Mouse (Mus musculus) testis, adult 2 months (tissue): ENCODE measurements around the gene Mfsd2b. TPM values are rescaled to one million over a fixed set of nuclear protein-coding genes. Genes with fewer than 3 reads are reported as not detected.
A peak's percentile ranks its signal among the peaks of the same experiment; 100 is the strongest.
"Not testable (repeated sequence)": the region's sequence is repeated elsewhere in the genome, so short reads cannot be mapped to it uniquely, and the experiment has no call there.

ENCODE experiments used
- H3K27ac ChIP-seq: fragments of 200-500 bp; 2 replicates; pipeline ENCODE4 v1.5.1; 2012; ENCODE audit warnings: low read depth, low read length; ENCODE audit not compliant: control insufficient read depth, insufficient read depth
- H3K27me3 ChIP-seq: fragments of 200-500 bp; 2 replicates; pipeline ENCODE4 v1.6.1; 2012; ENCODE audit warnings: mild to moderate bottlenecking, low read length, moderate library complexity; ENCODE audit not compliant: control insufficient read depth, insufficient read depth
- H3K36me3 ChIP-seq: fragments of 200-500 bp; 2 replicates; pipeline ENCODE4 v1.6.1; 2012; ENCODE audit warnings: mild to moderate bottlenecking, low read length; ENCODE audit not compliant: control insufficient read depth, insufficient read depth
- H3K4me1 ChIP-seq: fragments of 200-500 bp; 2 replicates; pipeline ENCODE4 v1.6.1; 2012; ENCODE audit warnings: low read length; ENCODE audit not compliant: control insufficient read depth, insufficient read depth
- H3K4me3 ChIP-seq: fragments of 200-500 bp; 2 replicates; pipeline ENCODE4 v1.5.1; 2012; ENCODE audit warnings: low read depth, mild to moderate bottlenecking, low read length, moderate library complexity, mixed read lengths; ENCODE audit not compliant: control insufficient read depth
- CTCF ChIP-seq: fragments of 200-500 bp; IDR thresholded peaks from 2 replicates; pipeline ENCODE4 v1.5.1; 2012; ENCODE audit warnings: low read depth, mild to moderate bottlenecking, inconsistent platforms, low read length, moderate library complexity; ENCODE audit not compliant: control insufficient read depth, insufficient read depth, insufficient replicate concordance
- POLR2A ChIP-seq: fragments of 200-500 bp; IDR thresholded peaks from 2 replicates; pipeline ENCODE4 v1.6.1; 2012; ENCODE audit warnings: low read depth, mild to moderate bottlenecking, inconsistent platforms, low read length, moderate library complexity; ENCODE audit not compliant: control insufficient read depth
- polyA plus RNA-seq: library from polyadenylated mRNA; depleted of rRNA; stranded (reverse); fragments of >200 nt; gene quantifications from 2 replicates; pipeline ENCODE4 v1.2.3, GENCODE M21; 2012

The Mfsd2b gene
- polyA plus RNA-seq, 1 experiment = 4.4 TPM

GRCm38 (mm10) chr12:4888739-4889138 lies 14.6 kb upstream of the Mfsd2b start:
- no peak for TF ChIP-seq CTCF
- TF ChIP-seq POLR2A = no peak
- no peak overlapping the region for H3K4me3 ChIP-seq
- no peak overlapping the region for H3K27ac ChIP-seq
- H3K36me3 ChIP-seq = no peaks in the 10 kb centered on the region; the same call in 1 of the 2 replicates
- H3K27me3 ChIP-seq = no peaks in the 10 kb centered on the region
- no peaks in the 10 kb centered on the region for H3K4me1 ChIP-seq

- H3K4me1 ChIP-seq, H3K27ac ChIP-seq, H3K4me3 ChIP-seq, H3K27me3 ChIP-seq, H3K36me3 ChIP-seq: not testable (repeated sequence)
These were observed 12.4 kb upstream of the Mfsd2b start for GRCm38 (mm10) chr12:4886581-4886980.

DNA sequence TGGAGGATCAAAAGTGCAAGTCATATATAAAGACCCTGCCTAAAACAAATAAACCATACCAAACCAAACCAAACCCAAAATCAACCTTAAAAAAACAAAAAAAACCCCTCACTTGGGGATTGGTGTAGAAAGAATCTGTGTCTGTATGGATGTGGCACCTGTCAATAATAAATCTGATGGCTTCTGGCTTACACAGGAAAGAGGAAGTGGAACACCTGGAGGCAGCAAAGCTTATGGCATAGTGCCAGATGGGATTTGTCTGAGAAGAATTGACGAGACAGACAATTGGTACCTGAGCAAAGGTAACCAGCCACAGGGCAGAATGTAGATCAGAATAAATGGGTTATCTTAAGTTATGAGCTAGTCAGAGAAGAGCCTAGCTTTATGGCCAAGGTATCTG lies 10.9 kb upstream of the Mfsd2b start:
- Histone ChIP-seq H3K36me3 (peaks cover 2% of the 10 kb centered on the region; the same call in 1 of the 2 replicates), H3K27me3 (no peaks in the 10 kb centered on the region), H3K4me1 (no peaks in the 10 kb centered on the region), H3K27ac (no peak overlapping the region), H3K4me3 (no peak overlapping the region)
- no peak for TF ChIP-seq CTCF

DNA sequence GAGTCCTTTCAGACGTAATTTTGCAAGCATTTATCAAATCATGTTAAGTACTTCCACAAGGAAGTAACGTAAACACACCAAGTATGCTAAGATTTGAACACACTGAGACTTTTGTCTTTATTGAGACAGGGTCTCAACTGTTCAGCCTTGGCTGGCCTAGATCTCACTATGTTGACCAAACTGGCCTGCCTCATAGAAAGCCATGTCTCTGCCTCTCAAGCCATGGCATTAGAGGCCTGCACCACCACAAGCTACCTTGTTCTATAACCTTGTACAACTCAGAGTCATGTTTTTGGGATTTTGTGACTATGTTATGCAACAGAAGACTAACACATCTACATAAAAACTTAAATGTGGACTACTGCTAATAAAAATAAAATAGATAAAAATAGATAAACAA lies 7.9 kb upstream of the Mfsd2b start:
- no peak overlapping the region for H3K4me3 ChIP-seq
- no peak for TF ChIP-seq CTCF
- TF ChIP-seq POLR2A = no peak
- no peaks in the 10 kb centered on the region for H3K27me3 ChIP-seq
- H3K36me3 ChIP-seq = peaks cover 2% of the 10 kb centered on the region; the same call in 1 of the 2 replicates
- no peaks in the 10 kb centered on the region for H3K4me1 ChIP-seq
- no peak overlapping the region for H3K27ac ChIP-seq

DNA sequence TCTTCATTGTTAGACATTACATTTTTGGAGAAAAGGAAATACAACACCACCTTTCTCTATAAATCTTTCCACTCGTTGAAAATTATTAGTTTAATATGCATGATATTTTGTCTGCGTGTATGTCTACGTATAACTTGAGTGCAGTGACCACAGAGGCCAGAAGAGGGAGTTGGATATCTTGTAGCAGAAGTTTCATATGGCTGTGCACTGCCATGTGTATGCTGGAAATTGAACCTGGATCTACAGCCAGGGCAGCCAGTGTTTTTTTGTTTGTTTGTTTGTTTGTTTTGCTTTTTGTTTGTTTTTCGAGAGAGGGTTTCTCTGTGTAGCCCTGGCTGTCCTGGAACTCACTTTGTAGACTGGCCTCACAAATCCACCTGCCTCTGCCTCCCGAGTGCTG lies 4.9 kb upstream of the Mfsd2b start:
- peaks cover 2% of the 10 kb centered on the region; the same call in 1 of the 2 replicates for H3K36me3 ChIP-seq
- peaks cover 4% of the 10 kb centered on the region for H3K4me1 ChIP-seq
- TF ChIP-seq POLR2A (no peak), CTCF (no peak)
- H3K27ac ChIP-seq = no peak overlapping the region
- H3K27me3 ChIP-seq = no peaks in the 10 kb centered on the region
- no peak overlapping the region for H3K4me3 ChIP-seq

- H3K27ac ChIP-seq = no peak overlapping the region
- no peak overlapping the region for H3K4me3 ChIP-seq
- TF ChIP-seq CTCF (no peak), POLR2A (no peak)
- H3K4me1 ChIP-seq = peaks cover 9% of the 10 kb centered on the region
- H3K36me3 ChIP-seq = peaks cover 2% of the 10 kb centered on the region; the same call in 1 of the 2 replicates
- no peaks in the 10 kb centered on the region for H3K27me3 ChIP-seq
These were observed 4.2 kb upstream of the Mfsd2b start for GRCm38 (mm10) chr12:4878296-4878783.

- H3K36me3 ChIP-seq = no peaks in the 10 kb centered on the region
- TF ChIP-seq POLR2A = no peak
- TF ChIP-seq CTCF = no peak
- H3K27me3 ChIP-seq = no peaks in the 10 kb centered on the region
These were observed 1.5 kb upstream of the Mfsd2b start for GRCm38 (mm10) chr12:4875623-4876022.

DNA sequence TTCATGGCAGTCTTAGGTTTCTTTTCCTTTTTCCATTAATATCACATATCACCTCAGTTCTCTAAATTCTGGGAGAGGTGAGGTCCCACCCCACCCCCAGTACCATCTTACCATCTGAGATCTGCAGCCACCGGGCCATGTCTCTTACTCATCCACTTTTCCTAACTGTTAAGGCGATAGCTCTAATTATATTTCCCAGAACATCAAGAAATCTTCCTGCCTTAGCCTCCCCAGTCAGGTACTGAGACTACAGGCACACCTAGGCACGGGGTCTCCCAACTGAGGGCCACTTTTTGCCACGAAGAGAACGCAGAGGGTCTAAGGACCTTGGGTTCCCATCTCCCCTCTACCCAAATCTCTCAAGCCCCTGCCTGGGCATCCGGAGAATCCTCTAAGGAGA lies 628 bp downstream of the Mfsd2b start:
- Histone ChIP-seq H3K4me3 (peak overlapping the region; percentile 65), H3K27ac (no peak overlapping the region), H3K36me3 (no peaks in the 10 kb centered on the region), H3K4me1 (peaks cover 9% of the 10 kb centered on the region), H3K27me3 (no peaks in the 10 kb centered on the region)
- TF ChIP-seq CTCF = no peak
- no peak for TF ChIP-seq POLR2A

More at GRCm38 (mm10) chr12:4875623-4876022, 1.5 kb upstream of the Mfsd2b start:
- peaks cover 9% of the 10 kb centered on the region for H3K4me1 ChIP-seq
- no peak overlapping the region for H3K4me3 ChIP-seq
- no peak overlapping the region for H3K27ac ChIP-seq
